Mouse (Mus musculus): ENCODE measurements around the gene Lrpprc. TPM values are rescaled to one million over a fixed set of nuclear protein-coding genes. Genes with fewer than 3 reads are reported as not detected.

Gene Lrpprc
- total and polyA plus RNA-seq, 3 experiments, result 54.4 to 73.8 (median 65.9) TPM

GRCm38 (mm10) chr17:84690111-84690510 is 100.5 kb downstream of the Lrpprc start:
- Histone ChIP-seq H3K4me1 (ENCODE audit: control insufficient read depth in 1 of 2, insufficient read depth in 2 of 2) (0 out of 4 replicates have a peak, but pooled peaks cover 0 to 2% of the 10 kb centered on the region in 2 experiments), H3K27ac (ENCODE audit: insufficient read depth, low read depth) (no peak overlapping the region), H3K9me3 (replicated peaks; ENCODE audit: low read length) (no peaks in the 10 kb centered on the region), H3K36me3 (replicated peaks in 1 of 2; ENCODE audit: control insufficient read depth in 1 of 2, insufficient read depth in 1 of 2, low read length in 1 of 2) (no peaks in the 10 kb centered on the region), H3K27me3 (replicated peaks) (no peaks in the 10 kb centered on the region), H3K79me2 (replicated peaks; ENCODE audit: control insufficient read depth, extremely low read depth, insufficient read depth, poor library complexity, severe bottlenecking) (no peaks in the 10 kb centered on the region), H3K9ac (ENCODE audit: insufficient read depth, low read depth) (no peak overlapping the region), H3K4me2 (ENCODE audit: insufficient read depth, low read depth, poor library complexity, severe bottlenecking) (no peak overlapping the region), H3K4me3 (replicated peaks in 1 of 3; ENCODE audit: low read depth in 2 of 3, low read length in 2 of 3, poor library complexity in 1 of 3) (no peak overlapping the region)
- TF ChIP-seq ZMIZ1 (IDR thresholded peaks at IDR 0.05; ENCODE audit: low read depth, low read length) (no peak), ETS1 (conservative IDR thresholded peaks at IDR 0.05; ENCODE audit: low read depth, low read length) (no peak), BHLHE40 (IDR thresholded peaks at IDR 0.05; ENCODE audit: low read depth, low read length) (no peak), NELFE (IDR thresholded peaks at IDR 0.05; ENCODE audit: low read depth, low read length) (no peak), MXI1 (IDR thresholded peaks at IDR 0.05; ENCODE audit: low read depth, low read length) (no peak), SIN3A (IDR thresholded peaks at IDR 0.05; ENCODE audit: low read length) (no peak), MAZ (IDR thresholded peaks at IDR 0.05; ENCODE audit: low read depth, low read length) (no peak), MAX (IDR thresholded peaks at IDR 0.05; ENCODE audit: low read length) (no peak), JUN (IDR thresholded peaks at IDR 0.05; ENCODE audit: insufficient read depth, low read depth, low read length) (no peak), MEF2A (IDR thresholded peaks at IDR 0.05; ENCODE audit: borderline replicate concordance, low read depth, low read length) (no peak), KAT2A (IDR thresholded peaks at IDR 0.05; ENCODE audit: insufficient replicate concordance, low read length) (no peak), RCOR1 (conservative IDR thresholded peaks at IDR 0.05; ENCODE audit: low read depth, low read length) (no peak), CHD2 (IDR thresholded peaks at IDR 0.05; ENCODE audit: low read length) (no peak), UBTF (IDR thresholded peaks at IDR 0.05; ENCODE audit: low read depth, low read length) (no peak), USF1 (IDR thresholded peaks at IDR 0.05; ENCODE audit: low read depth, low read length) (no peak), JUND (conservative IDR thresholded peaks at IDR 0.05; ENCODE audit: low read depth, low read length) (no peak), NRF1 (IDR thresholded peaks at IDR 0.05; ENCODE audit: low read depth, low read length) (no peak), ZKSCAN1 (IDR thresholded peaks at IDR 0.05; ENCODE audit: borderline replicate concordance, low read depth, low read length) (no peak), CTCF (conservative IDR thresholded peaks at IDR 0.05 in 1 of 2, IDR thresholded peaks at IDR 0.05 in 1 of 2; ENCODE audit: low read depth in 2 of 2, low read length in 2 of 2) (no peak)
- no peak for DNase-seq (ENCODE audit: extremely low read depth)
- in situ Hi-C loops (cut with MboI; ENCODE audit: low pct_ligation_motif_present, low pct_unique_long_range_greater_than_20kb, low sequenced_read_pairs), result no loop called here
- dilution Hi-C loops (cut with MboI; ENCODE audit: extremely low pct_ligation_motif_present, extremely low pct_unique_long_range_greater_than_20kb, low sequenced_read_pairs), result no loop called here

- TF ChIP-seq MAX (IDR thresholded peaks at IDR 0.05; ENCODE audit: low read length), result no peak
- H3K27ac ChIP-seq (ENCODE audit: insufficient read depth, low read depth), result no peak overlapping the region
- H3K4me3 ChIP-seq (replicated peaks in 1 of 3; ENCODE audit: low read depth in 2 of 3, low read length in 2 of 3, poor library complexity in 1 of 3), result no peak overlapping the region
- dilution Hi-C loops (cut with MboI; ENCODE audit: extremely low pct_ligation_motif_present, extremely low pct_unique_long_range_greater_than_20kb, low sequenced_read_pairs) (no loop called here), in situ Hi-C loops (cut with MboI; ENCODE audit: low pct_ligation_motif_present, low pct_unique_long_range_greater_than_20kb, low sequenced_read_pairs) (no loop called here)
- H3K27me3 ChIP-seq (replicated peaks), result no peaks in the 10 kb centered on the region
- H3K9ac ChIP-seq (ENCODE audit: insufficient read depth, low read depth), result no peak overlapping the region
- 0 out of 4 replicates have a peak, but pooled peaks cover 2 to 5% of the 10 kb centered on the region in 2 experiments for H3K4me1 ChIP-seq (ENCODE audit: control insufficient read depth in 1 of 2, insufficient read depth in 2 of 2)
- DNase-seq (ENCODE audit: extremely low read depth), result no peak
- H3K36me3 ChIP-seq (replicated peaks in 1 of 2; ENCODE audit: control insufficient read depth in 1 of 2, insufficient read depth in 1 of 2, low read length in 1 of 2), result no peaks in the 10 kb centered on the region
- H3K9me3 ChIP-seq (replicated peaks; ENCODE audit: low read length), result no peaks in the 10 kb centered on the region
- H3K79me2 ChIP-seq (replicated peaks; ENCODE audit: control insufficient read depth, extremely low read depth, insufficient read depth, poor library complexity, severe bottlenecking), result no peaks in the 10 kb centered on the region
- no peak overlapping the region for H3K4me2 ChIP-seq (ENCODE audit: insufficient read depth, low read depth, poor library complexity, severe bottlenecking)
Observed at GRCm38 (mm10) chr17:84689316-84689715, 101.3 kb downstream of the Lrpprc start.

Measured in CH12.LX (cell line).